Mouse (Mus musculus) left cerebral cortex, adult 2 months (tissue): ENCODE measurements around the gene Ksr2. TPM values are rescaled to one million over a fixed set of nuclear protein-coding genes. Genes with fewer than 3 reads are reported as not detected.
A peak's percentile ranks its signal among the peaks of the same experiment; 100 is the strongest.
"Not testable (repeated sequence)": the region's sequence is repeated elsewhere in the genome, so short reads cannot be mapped to it uniquely, and the experiment has no call there.

Source experiments
- DNase-seq, 2 experiments: peaks; one replicate each; pipeline ENCODE4 v3.0.0; 2021 to 2022; ENCODE audit warnings: low spot score in 2 of 2, mixed read lengths in 1 of 2; ENCODE audit errors: extremely low spot score in 1 of 2
- H3K27ac ChIP-seq: fragments of 200-600 bp; 2 replicates; pipeline ENCODE4 v1.8.1; 2022
- H3K4me3 ChIP-seq: fragments of 200-600 bp; 2 replicates; pipeline ENCODE4 v1.8.1; 2022
- CTCF ChIP-seq: fragments of 200-600 bp; IDR thresholded peaks from 2 replicates; pipeline ENCODE4 v1.8.1; 2022; ENCODE audit warnings: antibody characterized with exemption, mild to moderate bottlenecking, moderate library complexity
- intact Hi-C: fragments of 180-260 bp; cut with DNase I; formaldehyde crosslinking; loops from one replicate; pipeline ENCODE4 v1.15.1; 2025
- total RNA-seq, 2 experiments: library from RNA; stranded (reverse); gene quantifications; 2 replicates each; pipeline ENCODE4 v1.2.3; 2021

Ksr2 gene
- total RNA-seq, 2 experiments from 2014 or later, result 40.8 to 47.2 TPM

DNA sequence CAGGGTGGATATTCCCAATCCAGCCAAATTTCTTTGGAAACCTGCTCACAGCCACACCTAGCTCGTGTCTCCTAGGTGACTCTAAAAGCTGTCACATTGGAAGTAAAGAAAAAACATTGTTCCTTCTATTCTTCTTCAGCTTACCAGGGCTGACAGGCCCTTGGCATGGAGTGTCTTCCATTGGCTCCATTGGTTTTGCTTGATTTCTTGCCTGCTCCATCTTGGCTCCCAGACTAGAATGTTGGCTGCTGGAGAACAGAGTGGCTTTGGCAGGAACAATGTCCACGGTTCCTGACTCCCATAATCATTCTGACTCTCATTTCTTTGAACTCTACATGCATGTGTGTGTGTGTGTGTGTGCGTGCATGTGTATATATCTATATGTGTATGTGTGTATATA, 183.0 kb downstream of the Ksr2 start:
- no peak overlapping the region for H3K27ac ChIP-seq
- TF ChIP-seq CTCF, result no peak
- no peak overlapping the region for H3K4me3 ChIP-seq
- no peak for DNase-seq
- intact Hi-C loops, result no loop called here

DNA sequence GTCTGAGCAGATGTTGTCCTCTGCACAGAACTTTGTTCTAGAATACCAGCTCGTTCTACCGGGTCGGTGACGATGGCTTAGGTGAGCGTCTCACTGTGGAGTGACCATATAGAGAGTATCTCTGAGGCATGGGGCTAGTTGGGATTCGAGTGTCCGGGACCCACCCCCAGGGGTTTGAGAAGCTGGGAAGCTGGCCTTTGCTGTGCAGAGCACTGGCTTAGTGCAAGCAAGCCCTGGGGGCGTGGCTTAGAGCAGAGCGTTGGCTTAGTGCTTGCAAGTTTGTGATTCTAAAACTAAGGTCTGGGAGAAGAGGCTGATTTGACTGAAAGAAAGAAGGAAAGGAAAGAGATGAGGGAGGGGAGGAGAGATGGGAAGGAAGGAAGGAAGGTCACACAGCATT, 188.2 kb downstream of the Ksr2 start:
- DNase-seq, result no peak
- intact Hi-C loops, result no loop called here
- TF ChIP-seq CTCF, result no peak
- H3K4me3 ChIP-seq, result no peak overlapping the region
- H3K27ac ChIP-seq, result no peak overlapping the region

DNA sequence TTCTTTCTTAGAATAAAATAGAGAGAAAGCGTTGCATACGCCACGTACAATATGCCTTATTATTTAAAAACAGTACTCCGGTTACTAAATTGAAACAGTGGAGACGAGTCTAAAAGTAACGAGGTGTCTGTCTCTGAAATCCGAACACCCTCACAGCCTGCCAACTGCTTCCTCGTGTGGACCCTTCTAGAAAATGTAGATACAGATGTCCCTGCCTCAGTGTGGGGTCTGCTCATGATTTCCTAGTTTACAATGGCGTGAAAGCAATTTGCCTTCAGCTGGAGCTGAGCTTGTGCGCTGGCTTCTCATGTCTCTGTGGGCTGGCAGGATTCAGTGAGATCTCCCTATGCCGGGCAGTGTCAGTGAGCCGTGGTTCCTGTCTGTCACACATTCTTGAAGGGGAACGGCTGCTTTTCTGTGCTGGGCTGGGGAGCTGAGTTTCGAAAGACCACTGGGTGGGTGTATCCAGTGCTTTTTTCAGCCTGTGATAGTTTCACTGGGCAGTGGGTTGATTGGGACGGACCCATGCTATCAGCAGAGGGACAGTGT, 194.0 kb downstream of the Ksr2 start:
- intact Hi-C loops, result no loop called here
- DNase-seq, result no peak
- Histone ChIP-seq H3K27ac (no peak overlapping the region), H3K4me3 (no peak overlapping the region)
- no peak for TF ChIP-seq CTCF

DNA sequence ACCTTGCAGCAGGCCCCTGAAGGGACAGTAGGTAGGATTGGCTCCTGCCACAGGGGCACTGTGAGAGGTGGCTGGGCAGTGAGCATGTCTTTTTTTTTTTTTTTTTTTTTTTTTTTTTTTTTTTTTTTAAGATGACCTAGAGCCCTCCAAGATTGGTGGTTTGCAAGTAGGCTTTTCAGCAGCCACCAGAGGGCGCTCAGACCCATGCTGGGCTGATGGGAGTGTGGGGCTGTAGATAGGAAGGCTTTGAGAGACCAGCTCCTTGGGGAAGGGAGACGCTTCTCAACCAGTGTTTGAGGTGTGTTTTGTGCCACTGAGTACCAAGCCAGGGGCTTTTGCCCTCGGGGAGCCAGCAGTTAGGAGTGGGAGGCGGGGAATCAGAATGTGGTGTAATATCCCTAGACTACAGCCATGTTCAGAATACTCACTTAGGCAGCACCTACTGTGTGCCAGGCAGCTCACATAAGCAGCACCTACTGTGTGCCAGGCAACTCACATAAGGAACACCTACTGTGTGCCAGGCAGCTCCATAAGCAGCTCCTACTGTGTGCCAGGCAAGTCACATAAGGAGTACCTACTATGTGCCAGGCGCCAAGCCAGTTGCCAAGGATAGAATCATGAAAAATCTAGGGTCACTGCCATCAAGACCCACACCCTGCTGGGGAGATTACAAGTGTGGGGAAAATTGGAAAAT, 200.7 kb downstream of the Ksr2 start:
- Histone ChIP-seq H3K4me3 (no peak overlapping the region), H3K27ac (no peak overlapping the region)
- DNase-seq, result peak; percentile 72 to 73
- peak; percentile 75 for TF ChIP-seq CTCF
- intact Hi-C loops, result loop anchor here (1.0 to 5.0 kb wide), 3 partner anchors 97 to 318 kb away; no protein-coding TSS in a partner anchor

DNA sequence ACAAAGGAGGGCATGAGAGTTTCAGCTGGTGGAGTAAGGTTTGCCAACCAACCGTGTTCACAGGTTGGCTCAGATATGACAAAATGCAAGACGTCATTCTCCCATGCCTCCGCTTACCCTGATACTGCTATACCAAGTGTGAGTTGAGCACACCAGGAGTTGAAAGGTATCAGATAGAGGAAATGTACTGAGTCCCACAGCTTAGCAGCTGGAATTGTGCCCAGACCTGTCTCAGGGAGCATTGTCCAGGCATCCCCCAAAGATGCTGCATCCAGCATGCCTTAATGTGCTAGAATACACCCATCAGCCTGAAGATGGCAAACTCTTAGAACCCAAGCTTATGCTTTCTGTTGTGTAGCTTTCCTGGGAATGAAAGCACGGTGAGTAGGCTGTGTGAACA, 206.5 kb downstream of the Ksr2 start:
- intact Hi-C loops, result no loop called here
- TF ChIP-seq CTCF, result no peak
- Histone ChIP-seq H3K4me3 (no peak overlapping the region), H3K27ac (no peak overlapping the region)
- no peak for DNase-seq

DNA sequence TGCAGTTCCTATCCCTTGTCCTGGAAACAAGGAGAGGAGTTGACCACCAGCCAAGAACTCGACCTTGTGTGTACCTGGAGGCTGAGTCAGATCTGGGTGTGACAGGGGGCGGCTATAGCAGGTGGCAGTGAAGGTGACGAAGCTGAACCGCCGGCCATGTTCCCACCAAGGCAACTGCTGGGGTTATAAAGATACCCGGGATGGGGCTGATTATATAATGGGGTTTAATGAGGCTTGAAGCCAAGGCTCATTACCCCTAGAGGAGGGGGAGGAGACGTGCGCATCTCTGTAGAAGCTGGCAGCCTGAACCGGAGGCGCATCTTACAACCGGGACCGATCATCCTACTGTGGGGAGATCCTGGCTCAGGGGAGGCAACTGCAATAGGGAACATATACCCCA, 208.4 kb downstream of the Ksr2 start:
- Histone ChIP-seq H3K4me3 (no peak overlapping the region), H3K27ac (no peak overlapping the region)
- intact Hi-C loops, result no loop called here
- TF ChIP-seq CTCF, result no peak
- DNase-seq, result peak in 1 of 2 experiments; percentile 36

DNA sequence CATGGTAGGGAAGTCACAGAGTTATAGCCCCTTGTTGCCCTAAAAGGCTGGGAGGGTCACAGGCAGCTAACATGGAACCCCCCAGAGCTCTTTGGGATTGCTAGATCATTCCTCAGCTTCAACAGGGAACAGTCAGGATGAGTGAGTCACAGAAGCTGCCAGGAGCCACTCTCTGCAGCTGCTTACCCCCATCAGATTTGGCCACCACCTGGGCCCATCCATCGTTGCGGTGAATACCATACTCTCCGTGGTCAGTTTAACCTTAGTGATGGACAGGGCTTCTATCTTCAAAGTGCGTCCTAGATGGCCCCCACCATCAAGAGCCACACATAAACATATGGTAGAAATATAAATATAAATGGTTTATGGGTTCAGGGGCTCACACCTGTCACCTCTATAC, 209.4 kb downstream of the Ksr2 start:
- DNase-seq, H3K4me3 ChIP-seq, intact Hi-C loops, H3K27ac ChIP-seq: not testable (repeated sequence)

DNA sequence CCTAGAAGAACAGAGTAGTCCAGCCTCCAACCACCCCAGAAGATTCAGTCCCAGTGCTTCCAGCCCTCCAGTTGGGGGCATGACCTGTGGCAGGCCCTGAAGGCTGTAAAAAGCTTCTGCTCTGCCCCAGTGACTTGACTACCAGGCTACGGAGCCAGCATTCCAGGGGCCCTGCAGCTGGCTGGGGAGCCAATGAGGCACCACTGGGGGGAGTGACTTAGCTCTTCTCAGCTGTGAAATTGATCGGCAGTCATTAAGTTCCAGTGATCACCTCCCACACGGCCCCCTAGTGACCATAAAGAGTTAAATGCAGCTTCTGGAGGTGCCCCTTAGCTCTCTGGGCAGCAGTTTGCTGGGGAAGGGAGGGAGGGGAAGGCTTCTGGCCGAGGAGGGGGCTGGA, 213.1 kb downstream of the Ksr2 start:
- Histone ChIP-seq H3K4me3 (no peak overlapping the region), H3K27ac (no peak overlapping the region)
- TF ChIP-seq CTCF, result no peak
- intact Hi-C loops, result no loop called here
- DNase-seq, result no peak

DNA sequence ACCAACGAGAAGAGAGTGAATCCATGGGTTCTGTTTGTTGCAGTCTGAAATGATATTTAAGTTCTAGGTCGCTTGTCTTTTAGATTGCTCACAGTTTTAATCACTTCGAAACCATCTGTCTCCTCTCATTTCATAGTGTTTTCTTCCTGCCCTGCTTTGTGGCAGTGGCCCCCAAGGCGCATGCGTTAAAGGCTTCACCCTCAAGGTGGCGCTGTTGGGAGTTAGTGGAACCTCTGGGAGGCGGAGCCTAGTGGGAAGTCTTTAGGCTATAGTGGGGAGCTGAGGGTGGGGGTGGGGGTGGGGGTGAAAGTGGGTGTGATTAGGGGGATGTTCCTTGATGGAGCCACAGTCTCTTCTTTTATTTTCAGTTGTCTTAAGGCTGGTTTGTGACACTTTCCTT, 214.6 kb downstream of the Ksr2 start:
- H3K27ac ChIP-seq, result no peak overlapping the region
- intact Hi-C loops, result no loop called here
- H3K4me3 ChIP-seq, result no peak overlapping the region
- TF ChIP-seq CTCF, result peak; percentile 52
- peak; percentile 66 to 80 for DNase-seq

DNA sequence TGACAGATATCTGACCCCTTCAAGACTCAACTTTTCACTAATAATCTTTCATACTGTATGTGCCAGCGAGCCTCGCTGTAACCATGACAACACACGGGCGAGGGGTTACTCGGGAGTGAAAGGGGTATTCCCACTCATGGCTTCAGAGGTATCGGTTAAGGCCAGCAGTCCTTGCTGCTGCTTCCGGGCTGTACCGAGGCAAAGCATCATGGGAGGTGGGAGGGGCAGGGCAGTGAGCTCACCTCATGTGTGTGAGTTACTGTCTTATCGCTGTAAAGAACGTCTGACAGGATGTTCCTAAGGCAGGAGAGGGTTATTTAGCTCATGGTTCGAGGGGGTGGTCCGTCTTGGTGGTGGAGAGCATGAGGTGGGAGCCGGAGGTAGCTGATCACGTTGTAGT, 215.8 kb downstream of the Ksr2 start:
- DNase-seq, result no peak
- Histone ChIP-seq H3K4me3 (no peak overlapping the region), H3K27ac (no peak overlapping the region)
- intact Hi-C loops, result no loop called here
- no peak for TF ChIP-seq CTCF

DNA sequence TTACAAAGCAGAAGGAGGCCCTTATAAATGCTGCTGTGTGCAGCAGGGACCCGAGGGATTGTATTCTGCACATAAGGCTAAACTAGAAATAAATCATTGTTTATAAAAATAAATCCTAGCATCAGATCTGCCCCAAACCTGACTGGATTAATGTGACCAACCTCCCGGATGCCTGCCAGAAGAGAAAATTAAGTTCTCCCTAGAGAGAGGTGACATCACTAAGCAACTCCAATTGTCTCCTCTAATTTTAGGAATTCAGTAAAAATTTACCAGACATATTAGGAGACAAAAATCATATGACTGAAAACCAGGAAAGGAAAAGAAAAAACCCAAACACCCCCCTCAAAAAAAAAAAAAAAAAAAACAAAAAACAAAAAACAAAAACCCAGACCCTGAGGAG, 221.4 kb downstream of the Ksr2 start:
- intact Hi-C loops, result loop anchor here (5.0 kb wide), 1 partner anchor 37 kb away; no protein-coding TSS in a partner anchor
- Histone ChIP-seq H3K4me3 (no peak overlapping the region), H3K27ac (no peak overlapping the region)
- no peak for TF ChIP-seq CTCF
- DNase-seq, result no peak

DNA sequence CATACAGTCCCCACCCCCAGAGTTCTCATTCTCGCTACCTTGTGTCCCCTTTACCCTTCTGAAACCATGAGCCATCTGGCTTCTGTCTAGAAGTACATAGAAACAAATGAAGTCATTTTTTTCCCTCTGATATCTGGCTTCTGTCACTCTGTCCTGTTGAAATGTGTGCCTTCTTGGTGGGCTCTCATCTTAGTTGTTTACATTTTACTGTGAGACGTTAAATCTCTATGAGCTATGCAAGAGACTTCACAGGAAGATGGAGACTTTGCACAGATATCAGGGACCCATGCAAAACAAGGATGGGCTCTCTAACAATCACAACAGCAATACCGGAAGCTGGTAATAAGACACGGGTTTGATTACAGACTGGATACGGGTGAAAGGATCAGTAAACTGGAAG, 222.0 kb downstream of the Ksr2 start:
- no peak for TF ChIP-seq CTCF
- Histone ChIP-seq H3K27ac (no peak overlapping the region), H3K4me3 (no peak overlapping the region)
- DNase-seq, result no peak
- intact Hi-C loops, result loop anchor here (5.0 kb wide), 1 partner anchor 36 kb away; no protein-coding TSS in a partner anchor

DNA sequence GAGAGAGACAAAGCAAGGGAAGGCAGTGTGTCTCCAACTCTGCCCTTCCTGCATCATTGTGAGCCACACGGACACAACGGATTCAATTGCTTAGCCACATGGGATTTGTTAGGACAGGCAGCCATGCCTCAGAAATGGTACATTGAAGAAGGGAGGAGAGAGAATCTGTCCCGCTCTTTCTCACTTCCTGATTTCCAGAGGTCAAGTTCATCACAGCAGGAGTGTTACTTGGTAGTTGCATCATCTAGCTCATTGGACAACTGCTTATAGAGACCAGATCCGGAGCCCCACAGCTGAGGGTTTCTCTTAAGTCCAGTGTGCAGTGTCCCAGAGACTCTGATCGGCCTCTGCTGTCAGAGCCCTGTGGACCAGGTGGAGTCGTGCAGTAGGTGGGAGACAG, 227.8 kb downstream of the Ksr2 start:
- Histone ChIP-seq H3K27ac (no peak overlapping the region), H3K4me3 (no peak overlapping the region)
- intact Hi-C loops, result no loop called here
- DNase-seq, result no peak
- no peak for TF ChIP-seq CTCF
